Mouse (Mus musculus) megakaryocyte progenitor cell, adult 5-6 weeks (primary cell): ENCODE measurements around the gene Zbtb17. TPM values are rescaled to one million over a fixed set of nuclear protein-coding genes. Genes with fewer than 3 reads are reported as not detected.

Source experiments
- ATAC-seq: replicated peaks from 2 replicates; pipeline ENCODE4 v1.8.0; 2016; ENCODE audit warnings: mild to moderate bottlenecking, moderate TSS enrichment, inconsistent platforms; ENCODE audit not compliant: poor library complexity
- total RNA-seq, 2 experiments: library from RNA; stranded (forward) in 1 of 2; stranded (reverse) in 1 of 2; fragments of 157-497, 149-512 nt in 1 of 2; fragments of 200-1000 nt in 1 of 2; gene quantifications; 2 replicates each; pipeline versions ENCODE4 v1.2.3 to v1.2.4; 2015 to 2017

The Zbtb17 gene
- total RNA-seq, 2 experiments from 2014 or later: 14.0 to 21.3 TPM

- ATAC-seq: peak; percentile 64
These were observed 18.7 kb upstream of the Zbtb17 start for GRCm38 (mm10) chr4:141425484-141426479.

GRCm38 (mm10) chr4:141426796-141427745 is 17.4 kb upstream of the Zbtb17 start:
- no peak for ATAC-seq

GRCm38 (mm10) chr4:141427921-141428320 is 16.5 kb upstream of the Zbtb17 start:
- ATAC-seq: no peak

GRCm38 (mm10) chr4:141429381-141429780 is 15.1 kb upstream of the Zbtb17 start:
- ATAC-seq: no peak

DNA sequence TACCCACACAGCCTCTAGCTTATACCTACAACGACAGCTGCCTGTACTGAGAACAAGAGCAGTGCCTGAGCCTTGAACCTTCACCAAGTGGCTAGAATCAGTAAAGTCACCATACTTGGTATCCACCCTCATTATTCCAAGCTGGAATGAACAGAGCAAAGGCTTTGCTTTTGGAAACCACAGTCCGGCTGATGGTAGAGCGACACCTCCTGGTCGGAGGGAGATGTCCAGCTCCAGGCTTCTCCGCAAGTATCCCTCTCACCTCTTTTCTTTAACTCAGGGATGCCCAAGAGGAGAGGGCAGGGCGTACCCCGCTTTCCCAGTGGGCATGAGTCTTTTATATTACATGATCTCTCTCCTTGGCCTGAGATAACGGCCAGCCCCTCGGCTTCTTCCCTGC is 14.6 kb upstream of the Zbtb17 start:
- ATAC-seq: no peak; the same call in 1 of the 2 replicates

DNA sequence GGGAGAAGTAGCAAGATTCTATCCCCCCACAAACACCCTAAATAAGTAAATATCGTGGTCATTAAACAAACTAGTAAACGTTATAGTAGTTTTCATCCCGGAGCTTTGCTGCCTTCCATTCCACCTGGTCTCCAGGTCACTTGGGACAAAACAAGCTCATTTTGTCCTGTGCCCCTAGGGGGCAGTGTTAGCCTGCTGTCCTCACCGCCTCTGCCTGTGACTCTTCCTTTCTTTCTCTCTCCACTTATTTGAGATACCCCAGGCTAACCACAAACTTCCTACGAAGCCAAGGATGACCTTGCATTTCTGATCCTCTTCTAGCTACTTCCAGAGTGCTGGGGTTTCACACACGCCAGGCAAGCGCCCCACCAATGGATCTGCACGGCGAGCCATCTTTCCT is 13.5 kb upstream of the Zbtb17 start:
- ATAC-seq: peak; percentile 95

- ATAC-seq: no peak
These were observed 11.8 kb upstream of the Zbtb17 start for GRCm38 (mm10) chr4:141432666-141433065.

- no peak for ATAC-seq
These were observed 11.3 kb upstream of the Zbtb17 start for GRCm38 (mm10) chr4:141433191-141433590.

- no peak for ATAC-seq
These were observed 8.5 kb upstream of the Zbtb17 start, which contains the start of gene Srarp for GRCm38 (mm10) chr4:141435974-141436373. Srarp (minus strand) TSS chr4:141436105.

GRCm38 (mm10) chr4:141439083-141439803 is 5.2 kb upstream of the Zbtb17 start:
- ATAC-seq: no peak

DNA sequence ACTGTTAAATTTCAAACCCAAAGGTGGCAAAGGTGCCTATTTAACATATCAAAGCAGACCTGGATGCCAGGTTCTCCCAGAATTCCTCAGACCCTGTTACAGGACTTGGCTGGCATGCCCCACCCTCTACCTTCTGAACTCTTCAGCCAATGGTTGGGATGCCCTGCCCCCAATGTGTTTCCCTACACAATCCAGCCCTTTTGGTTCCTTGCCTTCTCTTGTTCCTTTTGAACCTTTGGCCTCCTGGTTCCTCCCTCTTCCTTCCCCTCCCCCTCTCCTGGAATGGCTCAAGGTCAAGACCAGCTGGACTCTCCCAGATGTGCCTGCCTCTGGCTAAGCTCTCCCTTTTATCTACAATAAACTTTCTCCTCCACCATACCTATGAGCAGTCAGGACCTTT is 3.6 kb upstream of the Zbtb17 start:
- ATAC-seq: no peak

DNA sequence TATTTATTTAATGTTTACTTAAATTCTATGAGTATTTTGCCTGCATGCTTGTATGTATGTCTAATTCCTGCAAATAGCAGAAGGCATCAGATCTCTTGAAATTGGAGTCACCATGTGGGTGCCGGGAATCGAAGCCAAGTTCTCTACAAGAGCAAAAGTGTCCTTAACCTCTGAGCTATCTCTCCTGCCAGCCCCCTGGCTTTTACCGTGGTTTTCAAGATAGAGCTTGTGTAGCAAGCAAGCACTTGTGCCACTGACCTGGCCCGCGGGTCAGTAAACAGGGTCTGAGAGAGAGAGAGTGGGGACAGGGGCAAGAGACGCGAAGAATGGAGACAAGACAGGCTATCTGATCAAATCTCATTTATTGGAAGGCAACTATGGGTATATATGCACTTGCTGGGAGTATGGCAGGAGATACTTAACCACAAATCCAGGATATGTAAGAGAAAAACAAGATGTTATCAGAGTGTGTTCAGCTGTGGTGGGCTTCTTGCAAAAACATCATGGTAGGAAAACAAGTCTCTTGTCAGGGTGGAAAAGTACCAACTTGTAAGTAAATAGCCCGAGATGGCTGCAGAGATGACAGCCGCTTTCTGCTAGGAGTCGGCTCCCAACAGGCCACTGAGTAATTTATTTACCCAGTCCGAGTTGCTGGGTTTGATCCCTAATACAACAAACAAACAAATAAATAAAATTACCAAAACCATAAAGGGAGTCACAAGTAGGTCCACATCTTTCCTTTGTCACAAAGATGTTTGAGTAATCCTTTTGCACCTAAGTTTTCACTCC is 619 bp upstream of the Zbtb17 start:
- no peak for ATAC-seq

DNA sequence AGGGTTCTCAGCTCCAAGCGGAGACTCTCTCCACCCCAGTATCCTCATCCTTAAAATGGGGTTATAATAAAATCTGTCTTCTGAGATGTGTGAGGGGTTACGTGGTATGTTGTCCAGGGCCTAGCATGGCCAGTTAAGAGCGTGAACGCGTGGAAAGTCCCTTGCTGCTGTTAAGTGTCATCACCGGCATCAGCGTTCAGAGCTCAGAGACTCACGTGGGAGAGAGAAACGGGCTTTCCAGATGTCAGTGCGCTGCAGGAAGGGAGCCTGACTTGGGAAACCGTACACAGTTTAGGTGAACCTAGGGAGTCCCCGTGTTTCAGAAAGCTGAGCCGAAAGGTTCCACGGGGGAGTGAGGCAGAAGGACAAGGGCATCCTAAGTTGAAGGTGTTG is 870 bp downstream of the Zbtb17 start:
- peak; percentile 18 for ATAC-seq

DNA sequence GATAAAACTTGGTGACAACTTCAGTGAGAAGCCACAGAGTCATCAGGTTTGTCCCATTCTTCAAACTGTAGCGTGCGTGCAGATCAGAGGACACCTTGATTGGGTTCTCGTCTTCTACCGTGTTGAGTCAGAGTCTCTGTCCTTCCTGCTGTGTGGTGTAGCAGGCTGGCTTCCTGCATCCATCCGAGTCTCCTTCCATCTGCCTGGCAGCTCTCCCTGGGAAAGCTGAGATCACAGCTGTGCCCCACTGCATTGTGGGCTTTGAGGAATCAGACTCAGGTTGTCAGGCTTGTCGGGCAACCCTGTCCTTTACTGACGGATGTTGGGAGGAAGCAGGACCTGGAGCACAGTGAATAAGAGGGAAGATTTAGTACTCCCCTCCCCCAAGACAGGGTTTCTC is 1.8 kb downstream of the Zbtb17 start:
- no peak for ATAC-seq

DNA sequence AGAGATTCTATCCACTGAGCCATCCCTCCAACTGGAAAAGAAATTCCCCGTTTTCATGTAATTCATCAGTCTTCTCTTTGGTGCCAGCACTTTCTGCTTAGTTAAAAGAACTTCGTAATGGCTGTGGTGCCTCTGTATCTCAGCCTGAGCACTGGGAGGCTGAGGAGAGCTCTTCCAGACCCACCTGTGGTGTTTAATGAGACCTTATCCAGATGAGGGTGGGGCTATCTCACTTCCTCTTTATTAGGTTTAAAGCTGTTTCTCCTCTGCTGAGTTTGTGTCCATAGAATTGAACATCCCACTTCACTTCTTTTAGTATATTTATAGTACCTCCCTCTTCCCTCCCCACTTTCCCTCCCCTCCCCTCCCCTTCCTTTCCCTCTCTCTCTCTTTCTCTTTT is 6.8 kb downstream of the Zbtb17 start:
- ATAC-seq: no peak

- ATAC-seq: no peak
These were observed 7.5 kb downstream of the Zbtb17 start for GRCm38 (mm10) chr4:141451916-141452450.

DNA sequence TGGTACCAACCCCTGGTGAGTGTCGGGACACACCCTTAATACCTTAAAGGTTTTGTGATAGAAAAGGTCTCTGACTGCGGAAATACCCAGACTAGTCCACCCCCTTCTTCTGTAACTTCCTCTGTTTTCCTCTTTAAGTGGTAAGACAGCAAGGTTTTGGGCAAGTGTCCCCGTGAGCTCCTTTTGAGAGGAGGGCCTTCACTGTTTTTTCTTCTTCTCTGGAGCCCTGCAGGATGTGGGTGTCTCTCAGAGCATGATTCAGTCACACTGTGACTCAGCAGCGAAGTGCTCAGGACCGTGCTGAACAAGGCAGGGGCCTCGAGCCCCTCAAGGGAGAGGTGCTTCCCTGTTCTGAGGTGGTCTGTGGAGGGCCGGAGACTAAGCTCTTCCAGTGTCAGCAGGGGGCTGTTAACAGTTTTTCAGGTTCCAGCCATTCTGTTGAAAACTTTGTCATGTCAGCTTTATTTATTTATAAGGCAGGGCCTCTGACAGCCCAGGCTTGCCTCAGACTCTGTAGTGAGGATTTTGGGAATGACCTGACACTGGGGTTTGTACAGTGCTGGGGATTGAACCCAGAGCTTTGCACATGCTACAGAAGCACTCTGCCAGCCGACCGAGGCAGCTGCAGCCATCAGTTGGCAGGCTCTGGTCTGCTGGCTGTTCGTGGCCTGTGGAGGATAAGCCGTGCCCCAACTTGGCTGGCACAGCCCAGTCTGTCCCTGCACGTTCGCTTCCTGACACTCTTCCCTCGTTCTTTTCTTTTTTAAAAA is 10.3 kb downstream of the Zbtb17 start:
- ATAC-seq: peak; percentile 76

DNA sequence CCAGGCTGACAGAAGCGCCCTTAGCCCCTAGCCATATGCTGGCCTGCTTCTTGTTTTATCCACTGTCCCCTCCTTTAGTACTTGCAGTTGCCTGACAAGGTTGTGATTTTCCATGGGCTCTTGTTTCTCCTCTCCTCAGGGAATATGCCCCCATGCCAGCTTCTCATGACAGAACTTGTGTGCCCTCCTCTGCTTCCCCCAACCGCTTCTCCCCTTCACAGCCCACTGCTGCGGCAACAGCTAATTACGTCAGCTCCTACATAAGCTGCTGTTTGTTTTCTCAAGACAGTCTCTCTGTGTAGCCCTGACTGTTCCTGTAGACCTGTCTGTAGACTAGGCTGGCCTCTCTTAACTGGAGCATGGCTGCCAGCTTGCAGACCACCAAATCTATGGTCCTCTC is 11.1 kb downstream of the Zbtb17 start:
- ATAC-seq: no peak
